Mouse (Mus musculus) spleen, adult 2 months (tissue): ENCODE measurements around the gene Tmod4. TPM values are rescaled to one million over a fixed set of nuclear protein-coding genes. Genes with fewer than 3 reads are reported as not detected.

Experiments
- DNase-seq, 2 experiments: peaks; one replicate each; pipeline versions ENCODE4 v3.0.0 to v3.0.0-alpha.2; 2012 to 2021; ENCODE audit warnings: low spot score in 2 of 2, low read depth in 1 of 2
- H3K27ac ChIP-seq: fragments of 200-500 bp; 2 replicates; pipeline ENCODE4 v1.5.1; 2012; ENCODE audit warnings: low read length, inconsistent platforms; ENCODE audit not compliant: insufficient read depth
- H3K27me3 ChIP-seq: fragments of 200-500 bp; 2 replicates; pipeline ENCODE4 v1.6.1; 2012; ENCODE audit warnings: mild to moderate bottlenecking, moderate library complexity, low read length, inconsistent platforms; ENCODE audit not compliant: control insufficient read depth, insufficient read depth
- H3K36me3 ChIP-seq: fragments of 200-500 bp; 2 replicates; pipeline ENCODE4 v1.6.1; 2012; ENCODE audit warnings: mild to moderate bottlenecking, low read length, inconsistent platforms; ENCODE audit not compliant: control insufficient read depth, insufficient read depth
- H3K4me1 ChIP-seq: fragments of 200-500 bp; 2 replicates; pipeline ENCODE4 v1.6.1; 2011; ENCODE audit warnings: inconsistent platforms; ENCODE audit not compliant: control insufficient read depth, insufficient read depth, insufficient read length
- H3K4me3 ChIP-seq: fragments of 200-500 bp; 2 replicates; pipeline ENCODE4 v1.5.1; 2011; ENCODE audit warnings: mild to moderate bottlenecking, inconsistent platforms; ENCODE audit not compliant: insufficient read depth, insufficient read length; ENCODE audit errors: extremely low read depth
- CTCF ChIP-seq: fragments of 200-500 bp; IDR thresholded peaks from 2 replicates; pipeline ENCODE4 v1.5.1; 2011; ENCODE audit warnings: mild to moderate bottlenecking, inconsistent platforms; ENCODE audit not compliant: insufficient read depth, insufficient read length, insufficient replicate concordance; ENCODE audit errors: extremely low read depth
- POLR2A ChIP-seq: fragments of 200-500 bp; IDR thresholded peaks from 2 replicates; pipeline ENCODE4 v1.6.1; 2011; ENCODE audit warnings: low read depth, low read length, inconsistent platforms
- WGBS: fragments of 180-500 bp; shearing (Covaris S2); methylation state at CpG from one replicate; pipeline ENCODE4 v1.1.7; 2018; 5-methylcytosine and 5-hydroxymethylcytosine counted together
- polyA plus RNA-seq: library from polyadenylated mRNA; depleted of rRNA; stranded (reverse); fragments of >200 nt; gene quantifications from 2 replicates; pipeline ENCODE4 v1.2.3, GENCODE M21; 2012

Tmod4 gene
- polyA plus RNA-seq, 1 experiment: 0.91 TPM

- Histone ChIP-seq H3K4me1 (peaks cover 36% of the 10 kb centered on the region), H3K27me3 (no peaks in the 10 kb centered on the region), H3K4me3 (no peak overlapping the region), H3K36me3 (peaks cover 12% of the 10 kb centered on the region), H3K27ac (peak overlapping the region; percentile 71)
- WGBS: 23% methylated on average over 3 of the region's 3 CpGs
- TF ChIP-seq POLR2A: no peak
- no peak for TF ChIP-seq CTCF
- peak in 1 of 2 experiments; percentile 37 for DNase-seq
These were observed 12.1 kb downstream of the Tmod4 start for GRCm38 (mm10) chr3:95136336-95136735.

- WGBS: 62% methylated on average over 25 of the region's 25 CpGs
- Histone ChIP-seq H3K4me3 (peak overlapping the region; percentile 35; the same call in 1 of the 2 replicates), H3K36me3 (peaks cover 12% of the 10 kb centered on the region), H3K27me3 (no peaks in the 10 kb centered on the region), H3K27ac (peak overlapping the region; percentile 64), H3K4me1 (peaks cover 32% of the 10 kb centered on the region; the same call in 1 of the 2 replicates)
- no peak for TF ChIP-seq POLR2A
- TF ChIP-seq CTCF: no peak
- DNase-seq: peak in 1 of 2 experiments; percentile 27
These were observed 15.5 kb downstream of the Tmod4 start for GRCm38 (mm10) chr3:95139586-95140288.

- 87% methylated on average over 18 of the region's 18 CpGs for WGBS
- H3K27ac ChIP-seq: peak overlapping the region; percentile 64
These were observed 16.0 kb downstream of the Tmod4 start for GRCm38 (mm10) chr3:95140289-95140595.

GRCm38 (mm10) chr3:95140795-95141194 is 16.5 kb downstream of the Tmod4 start:
- peak overlapping the region; percentile 82 for H3K4me3 ChIP-seq
- WGBS: 94% methylated on average over 6 of the region's 6 CpGs

More at GRCm38 (mm10) chr3:95140289-95140595, 16.0 kb downstream of the Tmod4 start:
- H3K36me3 ChIP-seq: peaks cover 12% of the 10 kb centered on the region
- H3K4me1 ChIP-seq: peaks cover 32% of the 10 kb centered on the region; the same call in 1 of the 2 replicates
- H3K4me3 ChIP-seq: peak overlapping the region; percentile 8; the same call in 1 of the 2 replicates
- TF ChIP-seq CTCF: no peak
- TF ChIP-seq POLR2A: no peak
- no peaks in the 10 kb centered on the region for H3K27me3 ChIP-seq
- no peak for DNase-seq

GRCm38 (mm10) chr3:95141474-95141873 is 17.2 kb downstream of the Tmod4 start:
- Histone ChIP-seq H3K4me3 (peak overlapping the region; percentile 82), H3K27me3 (no peaks in the 10 kb centered on the region), H3K36me3 (peaks cover 12% of the 10 kb centered on the region), H3K27ac (peak overlapping the region; percentile 94), H3K4me1 (peaks cover 22% of the 10 kb centered on the region; the same call in 1 of the 2 replicates)
- TF ChIP-seq POLR2A (no peak; the same call in 1 of the 2 replicates), CTCF (no peak)
- 9% methylated on average over 9 of the region's 9 CpGs for WGBS
- DNase-seq: peak; percentile 53 to 77

More at GRCm38 (mm10) chr3:95140795-95141194, 16.5 kb downstream of the Tmod4 start:
- H3K27me3 ChIP-seq: no peaks in the 10 kb centered on the region
- peak overlapping the region; percentile 94 for H3K27ac ChIP-seq
- peaks cover 12% of the 10 kb centered on the region for H3K36me3 ChIP-seq
- no peak for TF ChIP-seq CTCF
- no peak for TF ChIP-seq POLR2A
- no peak for DNase-seq
- H3K4me1 ChIP-seq: peaks cover 28% of the 10 kb centered on the region; the same call in 1 of the 2 replicates

- H3K27ac ChIP-seq: peak within 1 kb of the TSS; percentile 94
- H3K4me3 ChIP-seq: peak within 1 kb of the TSS; percentile 82
- peak; percentile 50 to 75 for DNase-seq
- H3K27me3 ChIP-seq: no peaks in the 10 kb centered on the region
- H3K36me3 ChIP-seq: peaks cover 12% of the 10 kb centered on the region
- WGBS: 19% methylated on average over 10 of the region's 10 CpGs
- peak; percentile 88 for TF ChIP-seq POLR2A
- no peak for TF ChIP-seq CTCF
- peaks cover 17% of the 10 kb centered on the region; the same call in 1 of the 2 replicates for H3K4me1 ChIP-seq
These were observed 17.8 kb downstream of the Tmod4 start, which contains the start of gene Tnfaip8l2 for GRCm38 (mm10) chr3:95141952-95142616. TSS of gene Tnfaip8l2 (minus strand) at chr3:95142360.
